Mouse (Mus musculus) ES-E14 (cell line): ENCODE measurements around the gene Gopc. TPM values are rescaled to one million over a fixed set of nuclear protein-coding genes. Genes with fewer than 3 reads are reported as not detected.

ENCODE experiments used
- DNase-seq: peaks from one replicate; pipeline ENCODE4 v3.0.0-alpha.2; 2013; ENCODE audit warnings: low read depth, low spot score
- H3K27ac ChIP-seq: 2 replicates; pipeline ENCODE4 v1.5.1; 2012; ENCODE audit warnings: low read depth, mild to moderate bottlenecking, low read length, moderate library complexity, mixed read lengths; ENCODE audit not compliant: poor library complexity, insufficient read depth, severe bottlenecking
- H3K36me3 ChIP-seq: 2 replicates; pipeline ENCODE4 v1.6.1; 2012; ENCODE audit warnings: mild to moderate bottlenecking, low read length, moderate library complexity, mixed read lengths; ENCODE audit not compliant: control insufficient read depth, poor library complexity, insufficient read depth, severe bottlenecking
- H3K4me1 ChIP-seq, 2 experiments: fragments of 150-350 bp in 1 of 2; sonication (generic) in 1 of 2; 2 replicates each; pipeline ENCODE4 v1.6.1; 2012; ENCODE audit warnings: low read length in 2 of 2, mild to moderate bottlenecking in 1 of 2, mixed read lengths in 1 of 2; ENCODE audit not compliant: control insufficient read depth in 2 of 2, insufficient read depth in 2 of 2, poor library complexity in 1 of 2
- H3K4me3 ChIP-seq, 2 experiments: fragments of 150-350 bp in 1 of 2; sonication (generic) in 1 of 2; 2 replicates each; pipeline ENCODE4 v1.5.1; 2012; ENCODE audit warnings: low read length in 2 of 2, low read depth in 1 of 2, mild to moderate bottlenecking in 1 of 2, mixed read lengths in 1 of 2; ENCODE audit not compliant: insufficient read depth in 1 of 2, poor library complexity in 1 of 2, severe bottlenecking in 1 of 2
- H3K9ac ChIP-seq: 2 replicates; pipeline ENCODE4 v1.6.1; 2012; ENCODE audit warnings: low read depth, mild to moderate bottlenecking, low read length, mixed read lengths; ENCODE audit not compliant: poor library complexity, insufficient read depth, severe bottlenecking
- H3K9me3 ChIP-seq: fragments of 150-350 bp; sonication (generic); 2 replicates; pipeline ENCODE4 v1.6.1; 2012; ENCODE audit warnings: low read depth, mild to moderate bottlenecking, low read length; ENCODE audit not compliant: control insufficient read depth, insufficient read depth
- CHD2 ChIP-seq: IDR thresholded peaks from 2 replicates; pipeline ENCODE4 v1.6.1; 2014; ENCODE audit warnings: mild to moderate bottlenecking, low read depth, low read length, inconsistent platforms
- HCFC1 ChIP-seq: IDR thresholded peaks from 2 replicates; pipeline ENCODE4 v1.6.1; 2012; ENCODE audit warnings: low read length, inconsistent platforms, borderline replicate concordance; ENCODE audit not compliant: insufficient read depth
- MAFK ChIP-seq: IDR thresholded peaks from 2 replicates; pipeline ENCODE4 v1.6.1; 2014; ENCODE audit warnings: mild to moderate bottlenecking, low read depth, low read length, inconsistent platforms; ENCODE audit not compliant: insufficient read depth
- ZC3H11A ChIP-seq: IDR thresholded peaks from 2 replicates; pipeline ENCODE4 v1.6.1; 2012; ENCODE audit warnings: low read depth, mild to moderate bottlenecking, inconsistent platforms, low read length, borderline replicate concordance
- ZNF384 ChIP-seq: IDR thresholded peaks from 2 replicates; pipeline ENCODE4 v1.6.1; 2012; ENCODE audit warnings: low read depth, low read length, inconsistent platforms
- in situ Hi-C, 2 experiments: fragments of 600-800 bp; cut with MboI; formaldehyde crosslinking; loops; one replicate each; pipeline ENCODE4 v1.15.1; 2025; ENCODE audit warnings: low sequenced_read_pairs in 2 of 2, inconsistent platforms in 1 of 2; ENCODE audit not compliant: unreplicated experiment in 2 of 2
- total RNA-seq: library from RNA; depleted of rRNA; stranded (reverse); fragments of 300-350 nt; gene quantifications from 2 replicates; pipeline ENCODE4 v1.2.3, GENCODE M21; 2012; rRNA removed

The Gopc gene
- 6.9 and 9.1 TPM in 2 replicates for total RNA-seq

GRCm38 (mm10) chr10:52381845-52382591 is at the start of gene Gopc:
Gene Gopc (minus strand): TSS chr10:52382124.
- Histone ChIP-seq H3K4me3 (peak within 1 kb of the TSS; percentile 75 to 99), H3K9me3 (no peaks in the 10 kb centered on the region), H3K36me3 (no peaks in the 10 kb centered on the region), H3K9ac (peak within 1 kb of the TSS; percentile 94), H3K27ac (peak within 1 kb of the TSS; percentile 71), H3K4me1 (peaks cover 0 to 6% of the 10 kb centered on the region in 2 experiments; a peak in 1 of 4 replicates)
- DNase-seq: peak; percentile 96
- in situ Hi-C loops: loop anchor here (10.0 to 25.0 kb wide), 3 partner anchors 167 to 595 kb away; no protein-coding TSS in a partner anchor
- no peak for TF ChIP-seq ZC3H11A
- no peak for TF ChIP-seq ZNF384
- no peak for TF ChIP-seq MAFK
- TF ChIP-seq HCFC1: 0 out of 2 replicates have a peak, but pooled peaks have one; percentile 38

GRCm38 (mm10) chr10:52430953-52431352 is 49.0 kb upstream of the Gopc start:
- TF ChIP-seq ZNF384 (no peak), ZC3H11A (no peak), MAFK (no peak), CHD2 (no peak), HCFC1 (no peak)
- peaks cover 5 to 8% of the 10 kb centered on the region in 2 experiments; a peak in 3 of 4 replicates for H3K4me1 ChIP-seq
- in situ Hi-C loops: no loop called here
- DNase-seq: no peak
- H3K4me3 ChIP-seq: no peak overlapping the region
- H3K9me3 ChIP-seq: no peaks in the 10 kb centered on the region
- no peak overlapping the region for H3K27ac ChIP-seq
- no peak overlapping the region for H3K9ac ChIP-seq
- H3K36me3 ChIP-seq: peaks cover 9% of the 10 kb centered on the region

- in situ Hi-C loops: no loop called here
- Histone ChIP-seq H3K9me3 (no peaks in the 10 kb centered on the region), H3K4me3 (no peak overlapping the region), H3K4me1 (peaks cover 7 to 12% of the 10 kb centered on the region in 2 experiments; a peak in 3 of 4 replicates), H3K9ac (no peak overlapping the region), H3K27ac (peak overlapping the region; percentile 43; the same call in 1 of the 2 replicates), H3K36me3 (peaks cover 6% of the 10 kb centered on the region)
- no peak for DNase-seq
- no peak for TF ChIP-seq MAFK
These were observed 45.9 kb upstream of the Gopc start for GRCm38 (mm10) chr10:52427634-52428415.

- peaks cover 4% of the 10 kb centered on the region for H3K36me3 ChIP-seq
- H3K4me1 ChIP-seq: peaks cover 7 to 12% of the 10 kb centered on the region in 2 experiments; a peak in 3 of 4 replicates
- no peak overlapping the region for H3K9ac ChIP-seq
- H3K4me3 ChIP-seq: no peak overlapping the region
- no peak for DNase-seq
- H3K27ac ChIP-seq: no peak overlapping the region
- in situ Hi-C loops: no loop called here
- TF ChIP-seq HCFC1 (no peak), MAFK (no peak), ZC3H11A (no peak), CHD2 (no peak), ZNF384 (no peak)
- no peaks in the 10 kb centered on the region for H3K9me3 ChIP-seq
These were observed 44.5 kb upstream of the Gopc start for GRCm38 (mm10) chr10:52426314-52426980.
